Mouse (Mus musculus) right cerebral cortex, postnatal 10 days (tissue): Measurements from ENCODE around the gene Map2k1.
"Not testable (repeated sequence)": the region's sequence is repeated elsewhere in the genome, so short reads cannot be mapped to it uniquely, and the experiment has no call there.

ENCODE experiments used
- DNase-seq, 2 experiments: peaks; one replicate each; pipeline ENCODE4 v3.0.0; 2021; ENCODE audit warnings: low spot score in 2 of 2

Map2k1 gene

GRCm38 (mm10) chr9:64253021-64253904 is at the start of gene Map2k1:
TSS of gene Map2k1 (minus strand) at chr9:64253631.
- DNase-seq = peak; percentile 99 to 100

GRCm38 (mm10) chr9:64303086-64303485 is 49.7 kb upstream of the Map2k1 start:
- DNase-seq = not testable (repeated sequence)

- DNase-seq = no peak
Observed at GRCm38 (mm10) chr9:64282404-64282987, 29.1 kb upstream of the Map2k1 start.

- DNase-seq = no peak
Observed at GRCm38 (mm10) chr9:64281781-64282178, 28.3 kb upstream of the Map2k1 start.

- DNase-seq = peak; percentile 95 to 96
Observed at GRCm38 (mm10) chr9:64281105-64281780, 27.8 kb upstream of the Map2k1 start, which contains the start of gene Tipin. TSS of gene Tipin (plus strand) at chr9:64281581.

GRCm38 (mm10) chr9:64278665-64279310 is 25.4 kb upstream of the Map2k1 start:
- no peak for DNase-seq

GRCm38 (mm10) chr9:64277706-64278105 is 24.3 kb upstream of the Map2k1 start:
- peak; percentile 75 to 83 for DNase-seq

- no peak for DNase-seq
Observed at GRCm38 (mm10) chr9:64274919-64275318, 21.5 kb upstream of the Map2k1 start.

GRCm38 (mm10) chr9:64274291-64274690 is 20.9 kb upstream of the Map2k1 start:
- DNase-seq = no peak

- DNase-seq = no peak
Observed at GRCm38 (mm10) chr9:64273757-64274156, 20.3 kb upstream of the Map2k1 start.

GRCm38 (mm10) chr9:64272611-64273010 is 19.2 kb upstream of the Map2k1 start:
- peak; percentile 72 to 74 for DNase-seq

GRCm38 (mm10) chr9:64271249-64271648 is 17.8 kb upstream of the Map2k1 start:
- no peak for DNase-seq

GRCm38 (mm10) chr9:64268836-64269235 is 15.4 kb upstream of the Map2k1 start:
- DNase-seq = not testable (repeated sequence)

GRCm38 (mm10) chr9:64268196-64268595 is 14.8 kb upstream of the Map2k1 start:
- DNase-seq = no peak

- no peak for DNase-seq
Observed at GRCm38 (mm10) chr9:64267231-64267630, 13.8 kb upstream of the Map2k1 start.

GRCm38 (mm10) chr9:64264813-64265212 is 11.4 kb upstream of the Map2k1 start:
- peak in 1 of 2 experiments; percentile 64 for DNase-seq

GRCm38 (mm10) chr9:64261023-64261422 is 7.6 kb upstream of the Map2k1 start:
- DNase-seq = no peak

- DNase-seq = no peak
Observed at GRCm38 (mm10) chr9:64259906-64260305, 6.5 kb upstream of the Map2k1 start.

- no peak for DNase-seq
Observed at GRCm38 (mm10) chr9:64256204-64256603, 2.8 kb upstream of the Map2k1 start.

GRCm38 (mm10) chr9:64255422-64255821 is 2.0 kb upstream of the Map2k1 start:
- DNase-seq = no peak

GRCm38 (mm10) chr9:64252591-64253020 is 825 bp downstream of the Map2k1 start:
- DNase-seq = no peak
